10 mouse cellular contexts compared by ENCODE assay signal in genomic region chr3:88548180-88548917, GRCm38 (mm10). TPM values are rescaled to one million over a fixed set of nuclear protein-coding genes. Genes with fewer than 3 reads are reported as not detected.
DNase-seq lines count a peak whose midpoint lies in the region; ATAC-seq and TF ChIP-seq lines count a peak whose summit lies in the region.
"Had no signal": no experiment of that assay in that cellular context is flagged by ENCODE, and none has a peak within 500 bp of the region (broad histone marks: within the 10 kb centered on the region; RNA-seq: fewer than 3 reads in every experiment).

Gene Rab25, minus strand, starts transcription at chr3:88548300.

- H3K9ac ChIP-seq in limb, embryonic 15.5 days, result no peak within 1 kb of the TSS
- H3K9ac ChIP-seq in stomach, postnatal 0 days (ENCODE audit: low read length), result peak within 1 kb of the TSS; percentile 55

- peaks cover 16% of the 10 kb centered on the region for H3K36me3 ChIP-seq in heart, embryonic 10.5 days
- H3K36me3 ChIP-seq in kidney, adult 2 months (ENCODE audit: control insufficient read depth, insufficient read depth, low read length), result no peaks in the 10 kb centered on the region
- H3K36me3 ChIP-seq in limb, embryonic 15.5 days, result peaks cover 5% of the 10 kb centered on the region; the same call in 1 of the 2 replicates
- H3K36me3 ChIP-seq in stomach, postnatal 0 days (ENCODE audit: control insufficient read depth, insufficient read depth, low read length), result no peaks in the 10 kb centered on the region

- no peak for ATAC-seq in limb, embryonic 15.5 days (ENCODE audit: insufficient number of reproducible peaks, low FRiP score, low TSS enrichment, low read depth)
- peak; percentile 49 for ATAC-seq in stomach, postnatal 0 days (ENCODE audit: low FRiP score, low TSS enrichment)
- ATAC-seq in frontal cortex, adult (ENCODE audit: low TSS enrichment), result no peak
- ATAC-seq: Patski had no signal

- TF ChIP-seq CTCF in kidney, adult 2 months (conservative IDR thresholded peaks at IDR 0.05; ENCODE audit: insufficient read depth, insufficient read length, low read depth, low read length), result no peak
- TF ChIP-seq CTCF in stomach, postnatal 0 days (IDR thresholded peaks at IDR 0.05; ENCODE audit: low read depth), result no peak

- 0 out of 2 replicates have a peak within 1 kb of the TSS, but pooled peaks have one; percentile 16 for H3K27ac ChIP-seq in heart, embryonic 10.5 days
- H3K27ac ChIP-seq in kidney, adult 2 months (ENCODE audit: insufficient read depth, low read depth, low read length), result peak within 1 kb of the TSS; percentile 46
- peak within 1 kb of the TSS; percentile 65 for H3K27ac ChIP-seq in limb, embryonic 15.5 days
- peak within 1 kb of the TSS; percentile 86 for H3K27ac ChIP-seq in stomach, postnatal 0 days (replicated peaks)

- no peaks in the 10 kb centered on the region for H3K9me3 ChIP-seq in heart, embryonic 10.5 days
- no peaks in the 10 kb centered on the region for H3K9me3 ChIP-seq in limb, embryonic 15.5 days
- H3K9me3 ChIP-seq in stomach, postnatal 0 days (ENCODE audit: control insufficient read depth, low read length), result no peaks in the 10 kb centered on the region

- 49% methylated on average over 18 of the region's 18 CpGs for WGBS in heart, embryonic 10.5 days
- 62% methylated on average over 18 of the region's 18 CpGs for WGBS in kidney, adult 2 months
- 40% methylated on average over 18 of the region's 18 CpGs for WGBS in limb, embryonic 15.5 days
- 36% methylated on average over 18 of the region's 18 CpGs for WGBS in stomach, postnatal 0 days

- peaks cover 31% of the 10 kb centered on the region for H3K4me1 ChIP-seq in heart, embryonic 10.5 days
- H3K4me1 ChIP-seq in kidney, adult 2 months (ENCODE audit: control insufficient read depth, insufficient read depth, low read length), result peaks cover 13% of the 10 kb centered on the region; the same call in 1 of the 2 replicates
- H3K4me1 ChIP-seq in limb, embryonic 15.5 days, result peaks cover 22% of the 10 kb centered on the region
- H3K4me1 ChIP-seq in stomach, postnatal 0 days (replicated peaks; ENCODE audit: control insufficient read depth, insufficient read depth), result no peaks in the 10 kb centered on the region; the same call in 1 of the 2 replicates

- DNase-seq in heart, embryonic 10.5 days (ENCODE audit: low spot score), result peak; percentile 56
- no peak for DNase-seq in heart, postnatal 4 days
- DNase-seq in kidney, adult 2 months, result peak; percentile 78
- peak; percentile 87 for DNase-seq in stomach, postnatal 0 days (ENCODE audit: low spot score)
- no peak for DNase-seq in spleen, adult 12 weeks (ENCODE audit: low spot score)
- no peak for DNase-seq in adrenal gland, adult 18-20 months (ENCODE audit: low spot score in 2 of 2)

- TF ChIP-seq POLR2A in kidney, adult 2 months (IDR thresholded peaks at IDR 0.05; ENCODE audit: low read depth, low read length), result peak; percentile 33

- peak within 1 kb of the TSS; percentile 2; the same call in 1 of the 2 replicates for H3K4me3 ChIP-seq in heart, embryonic 10.5 days
- peak within 1 kb of the TSS; percentile 35 for H3K4me3 ChIP-seq in kidney, adult 2 months (ENCODE audit: insufficient read depth, low read depth, low read length)
- H3K4me3 ChIP-seq in limb, embryonic 15.5 days, result peak within 1 kb of the TSS; percentile 19
- peak within 1 kb of the TSS; percentile 23; the same call in 1 of the 2 replicates for H3K4me3 ChIP-seq in stomach, postnatal 0 days (ENCODE audit: low read depth, low read length)

- 0 out of 2 replicates have a peak within 1 kb of the TSS, but pooled peaks have one; percentile 7 for H3K4me2 ChIP-seq in limb, embryonic 15.5 days
- H3K4me2 ChIP-seq in stomach, postnatal 0 days (replicated peaks; ENCODE audit: low read depth), result peak within 1 kb of the TSS; percentile 47

- no peaks in the 10 kb centered on the region for H3K27me3 ChIP-seq in heart, embryonic 10.5 days (ENCODE audit: insufficient read depth, poor library complexity, severe bottlenecking)
- no peaks in the 10 kb centered on the region for H3K27me3 ChIP-seq in kidney, adult 2 months (replicated peaks; ENCODE audit: control insufficient read depth, insufficient read depth, low read length)
- no peaks in the 10 kb centered on the region for H3K27me3 ChIP-seq in limb, embryonic 15.5 days
- no peaks in the 10 kb centered on the region for H3K27me3 ChIP-seq in stomach, postnatal 0 days (ENCODE audit: control insufficient read depth, insufficient read depth, low read length)
- H3K27me3 ChIP-seq: Patski had no signal

- no peak for TF ChIP-seq EP300 in stomach, postnatal 0 days (optimal IDR thresholded peaks at IDR 0.05)

RNA-seq across cellular contexts. Expression of gene Rab25, which starts in this region (rescaled TPM):
- polyA plus RNA-seq in heart, embryonic 10.5 days (2016; fragmentation: Nextera tagmentation; extraction: Ambion mirVana), result 1.1 and 1.6 TPM in 2 replicates
- not detected for total RNA-seq in heart, postnatal 4 days (2021)
- 50.1 and 50.9 TPM in 2 replicates for polyA plus RNA-seq in kidney, adult 2 months (2012; rRNA removed)
- polyA plus RNA-seq in limb, embryonic 15.5 days (2015; fragmentation: Nextera tagmentation; extraction: Ambion mirVana), result 144 and 148 TPM in 2 replicates
- 252 and 271 TPM in 2 replicates for polyA plus RNA-seq in stomach, postnatal 0 days (2015; fragmentation: Nextera tagmentation; extraction: Ambion mirVana)
- total RNA-seq in adrenal gland, adult 18-20 months (2021), result not detected
- total RNA-seq: layer of hippocampus, postnatal 10 days had no signal

Comparison
In these comparisons a context has a peak if more than half of its experiments do, and no peak if none do; other contexts are left out.
1. RNA of gene Rab25 (polyA plus RNA-seq): 252 to 271 TPM in stomach, postnatal 0 days, 144 to 148 TPM in limb, embryonic 15.5 days and 50.1 to 50.9 TPM in kidney, adult 2 months; 1.1 to 1.6 TPM in heart, embryonic 10.5 days; every median in the first group is over 10 times any median in the second.
2. DNase-seq: peak in heart, embryonic 10.5 days (single experiment), kidney, adult 2 months (single experiment) and stomach, postnatal 0 days (single experiment); none in heart, postnatal 4 days (single experiment), spleen, adult 12 weeks (single experiment) and adrenal gland, adult 18-20 months (0 of 2).
3. H3K27ac ChIP-seq: peak in every context shown above with its lines; median percentile 86 in stomach, postnatal 0 days; 65 in limb, embryonic 15.5 days; 46 in kidney, adult 2 months; 16 in heart, embryonic 10.5 days.
4. Peak in every context shown above with its lines, with median percentiles within 50 percentile points of each other: H3K4me3 ChIP-seq.